Mouse (Mus musculus): ENCODE results near the gene Fam118a.
A peak's percentile ranks its signal among the peaks of the same experiment; 100 is the strongest.
"Not testable (repeated sequence)": the region's sequence is repeated elsewhere in the genome, so short reads cannot be mapped to it uniquely, and the experiment has no call there.

Gene Fam118a

DNA sequence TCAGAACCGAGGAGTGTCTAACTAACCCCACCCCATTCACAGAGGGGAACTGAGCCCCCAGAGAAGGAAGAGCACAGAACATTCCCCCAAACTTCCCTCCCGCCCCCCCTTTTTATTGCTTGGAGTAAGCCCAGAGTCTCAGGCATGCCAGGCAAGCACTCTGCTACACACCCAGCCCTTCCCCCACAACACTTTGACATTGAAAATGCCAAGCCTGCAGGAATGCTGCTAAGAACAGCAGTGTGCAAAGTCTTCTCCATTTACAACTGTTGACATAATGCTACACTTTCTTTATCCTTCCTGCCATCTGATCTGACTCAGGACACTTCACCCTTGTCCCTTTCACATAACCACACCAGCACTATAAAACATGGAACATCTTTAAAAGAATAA is 16.1 kb upstream of the Fam118a start:
- DNase-seq (ENCODE audit: low read depth), result no peak

DNA sequence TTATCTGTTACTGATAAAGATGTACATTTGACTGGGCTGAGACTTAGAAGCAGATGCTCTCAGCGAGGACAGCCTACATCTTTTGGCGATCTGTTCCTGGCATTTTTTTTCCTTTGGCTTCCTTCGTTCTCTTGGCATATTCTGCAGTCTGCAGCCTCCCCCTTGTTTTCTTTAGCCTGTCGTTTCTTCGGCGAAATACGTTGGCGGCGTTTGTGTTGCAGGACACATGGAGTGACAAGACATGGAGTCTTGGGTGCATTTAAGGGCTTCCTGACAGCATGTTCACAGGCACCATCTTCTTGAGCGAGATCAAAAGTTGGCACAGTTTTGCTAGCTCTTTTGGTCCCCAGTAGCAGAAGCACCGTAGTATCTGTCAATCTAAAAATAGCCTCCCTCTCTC is 13.0 kb upstream of the Fam118a start:
- no peak for DNase-seq (ENCODE audit: low read depth)

DNA sequence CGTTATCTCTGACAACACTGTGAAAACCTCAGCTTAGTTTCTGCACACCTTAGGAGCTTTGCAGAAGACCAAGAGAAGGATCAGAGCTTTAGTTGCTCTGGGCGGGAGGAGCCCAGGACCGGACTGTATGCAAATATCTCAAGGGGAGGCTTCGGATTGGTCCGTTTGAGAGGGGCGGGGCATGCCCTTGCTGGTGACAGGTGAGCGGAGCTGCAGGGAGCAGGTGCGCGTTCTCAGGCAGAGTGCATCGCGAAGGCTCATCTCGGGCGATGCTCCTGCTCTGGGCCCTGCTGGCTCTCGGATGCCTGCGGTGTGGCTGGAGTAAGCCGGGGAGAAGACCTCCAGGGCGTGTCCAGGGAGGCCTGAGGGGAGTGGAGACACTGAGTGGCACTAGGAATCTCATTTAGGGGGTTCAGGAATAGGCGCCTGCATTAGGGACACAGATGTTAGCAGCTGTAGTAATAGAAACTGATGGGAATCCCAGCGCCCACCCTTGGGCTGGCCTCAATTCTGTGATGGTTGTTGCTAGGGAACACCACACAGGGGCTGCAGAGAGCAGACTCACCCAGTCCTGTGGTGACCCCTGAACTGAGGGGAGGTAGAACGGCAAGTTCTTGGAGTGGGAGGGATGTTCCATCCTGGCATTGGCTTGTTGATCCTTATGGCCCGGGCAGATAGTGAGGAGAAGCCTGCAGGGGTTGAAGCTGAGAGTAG is 11.6 kb upstream of the Fam118a start, which contains the start of gene Upk3a:
Upk3a (plus strand) TSS at position 191 of the 714 bp plus-strand sequence.
- no peak for DNase-seq (ENCODE audit: low read depth)

DNA sequence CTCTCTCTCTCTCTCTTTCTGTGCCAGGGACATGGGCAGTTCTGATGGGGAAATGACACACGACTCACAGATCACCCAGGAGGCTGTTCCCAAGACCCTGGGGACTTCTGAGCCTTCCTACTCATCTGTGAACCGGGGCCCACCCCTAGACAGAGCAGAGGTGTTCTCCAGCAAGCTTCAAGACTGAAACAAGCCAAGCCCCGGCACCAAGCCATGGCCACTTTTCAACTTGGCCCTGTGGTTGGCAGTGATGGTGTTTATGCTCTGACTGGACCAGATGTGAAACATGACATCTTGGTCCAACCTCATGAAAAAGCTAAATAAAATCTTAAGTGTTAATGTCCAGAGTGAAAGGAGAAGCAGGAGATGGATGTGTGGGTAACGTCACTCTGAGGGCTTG is 6.5 kb upstream of the Fam118a start:
- no peak for DNase-seq (ENCODE audit: low read depth)

DNA sequence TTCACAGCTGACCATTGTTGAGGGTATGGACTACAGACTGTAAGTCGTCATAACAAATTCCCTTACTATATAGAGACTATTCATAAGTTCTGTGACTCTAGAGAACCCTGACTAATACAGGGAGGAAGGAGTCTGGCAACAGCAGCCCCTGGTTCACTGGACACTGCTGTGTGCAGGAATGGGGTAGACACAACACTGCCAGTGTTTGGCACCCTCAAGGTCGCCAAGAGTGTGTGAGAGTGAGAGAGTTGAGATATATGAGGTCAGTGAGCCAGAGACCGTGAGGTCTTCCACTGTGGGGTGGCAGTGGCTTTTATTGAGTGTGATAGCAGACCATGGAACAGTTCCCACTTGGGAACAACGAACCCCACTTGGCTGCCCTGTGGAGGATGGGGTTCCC is 2.6 kb upstream of the Fam118a start:
- no peak for DNase-seq (ENCODE audit: low read depth)

DNA sequence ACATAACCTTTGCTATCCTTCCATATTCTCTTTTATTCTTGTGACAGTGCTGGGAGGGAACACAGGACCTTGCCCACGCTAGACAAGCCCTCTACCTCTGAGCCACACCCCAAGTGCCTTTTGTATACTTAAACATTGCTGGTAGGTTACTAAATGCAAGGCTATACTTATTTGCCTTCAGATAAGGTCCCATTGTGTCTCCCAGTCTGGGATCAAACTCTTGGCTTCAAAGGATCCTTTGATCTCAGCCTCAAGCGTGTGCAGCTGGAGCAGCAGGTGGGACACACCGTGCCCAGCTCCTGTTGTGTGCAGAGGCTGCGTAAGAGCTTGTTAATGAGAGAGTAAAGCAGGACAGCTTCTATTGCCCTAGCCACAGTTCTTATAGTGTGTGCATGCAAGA is 1.0 kb upstream of the Fam118a start:
- DNase-seq (ENCODE audit: low read depth), result no peak

DNA sequence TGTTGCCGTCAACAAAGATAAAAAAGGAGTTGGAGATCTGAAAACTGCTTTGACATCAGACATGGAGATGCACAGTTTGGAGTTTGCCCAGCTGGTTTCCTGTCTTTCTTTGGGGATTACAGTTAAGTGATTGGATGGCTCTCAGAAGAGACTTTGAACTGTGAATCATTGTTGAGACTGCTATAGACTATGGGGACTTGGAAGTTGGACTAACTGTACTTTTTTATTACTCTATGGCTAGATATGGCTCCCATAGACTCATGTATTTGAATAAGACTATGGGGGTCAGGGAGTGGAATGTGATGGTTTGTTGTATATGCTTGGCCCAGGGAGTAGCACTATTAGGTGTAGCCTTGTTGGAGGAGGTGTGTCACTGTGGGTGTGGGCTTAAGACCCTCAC is 1.9 kb downstream of the Fam118a start:
- not testable (repeated sequence) for DNase-seq (ENCODE audit: low read depth)

DNA sequence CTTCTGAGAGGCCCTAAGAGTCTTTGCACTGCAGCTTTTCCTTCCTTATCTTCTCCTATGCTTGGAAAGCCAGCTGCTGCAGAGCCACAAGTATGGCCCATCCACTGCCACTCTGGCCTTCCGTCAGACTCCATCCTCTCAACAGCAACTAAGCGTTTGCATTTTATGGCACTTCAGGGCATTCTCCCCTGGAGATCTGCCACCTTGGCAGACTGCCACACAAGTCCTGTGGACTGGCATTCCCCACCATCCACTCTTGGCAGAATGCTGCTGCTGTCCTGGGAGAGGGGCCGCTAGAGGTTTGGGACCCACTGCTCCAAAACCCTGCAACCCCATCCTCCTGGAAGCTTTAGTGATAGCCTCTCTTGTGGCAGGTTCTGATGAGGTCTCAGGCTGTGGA is 3.1 kb downstream of the Fam118a start:
- peak; percentile 29 for DNase-seq (ENCODE audit: low read depth)

DNA sequence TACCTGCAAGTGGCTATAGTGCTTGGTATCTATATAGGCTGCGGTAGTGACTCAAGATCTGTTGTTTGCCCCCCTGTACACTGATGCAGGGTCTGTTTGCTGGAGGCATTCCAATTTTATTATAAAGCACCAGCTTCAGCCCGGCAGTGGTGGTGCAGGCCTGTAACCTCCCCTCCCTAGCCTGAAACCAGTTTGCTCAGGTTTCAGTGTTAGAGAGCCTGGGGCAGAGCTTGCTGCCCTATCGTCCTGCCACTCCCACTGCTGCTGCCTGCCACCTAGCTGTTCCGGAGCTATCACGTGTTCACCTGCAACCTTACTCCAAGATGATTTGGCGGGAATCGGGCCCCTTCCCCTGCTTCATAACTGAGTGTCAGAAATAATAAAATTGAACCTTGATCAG is 5.2 kb downstream of the Fam118a start:
- not testable (repeated sequence) for DNase-seq (ENCODE audit: low read depth)

DNA sequence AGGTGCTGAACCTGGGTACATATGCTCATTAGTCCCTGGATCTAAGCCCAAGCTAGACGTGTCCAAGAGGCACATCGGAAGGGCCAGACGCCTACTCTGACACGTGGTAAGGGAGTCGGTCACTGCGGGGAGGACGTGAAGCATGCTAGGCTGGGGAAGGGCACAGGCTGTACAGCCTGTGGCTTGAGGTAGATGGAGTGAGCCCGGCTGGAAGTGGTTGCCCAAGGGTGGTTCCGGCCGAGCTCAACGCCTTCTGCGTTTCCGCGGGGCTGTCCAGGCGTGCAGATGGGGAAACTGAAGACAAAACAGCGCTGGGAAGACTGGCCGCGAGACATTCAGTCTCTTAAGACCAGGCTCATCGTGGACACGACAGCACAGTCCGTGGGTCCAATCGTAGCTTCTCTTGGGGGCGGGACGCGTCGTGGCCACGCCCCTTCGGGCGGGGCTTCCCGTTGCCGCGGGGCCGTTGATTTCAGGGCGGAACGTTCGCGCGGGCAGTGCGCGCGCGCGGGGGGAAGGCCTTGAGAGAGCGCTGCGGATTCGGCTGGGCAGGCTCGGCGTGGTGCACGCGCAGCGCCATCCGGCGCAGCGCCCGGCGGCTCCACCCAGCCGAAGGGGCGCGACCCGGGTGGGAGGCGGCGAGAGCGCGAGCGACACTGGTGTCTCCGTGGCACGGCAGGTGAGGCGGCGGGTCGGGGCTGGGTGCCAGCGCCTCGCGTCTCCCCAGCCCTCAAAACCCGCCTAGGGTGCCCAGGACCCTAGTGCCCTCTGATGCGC is 8.0 kb downstream of the Fam118a start:
- peak; percentile 99 for DNase-seq (ENCODE audit: low read depth)

DNA sequence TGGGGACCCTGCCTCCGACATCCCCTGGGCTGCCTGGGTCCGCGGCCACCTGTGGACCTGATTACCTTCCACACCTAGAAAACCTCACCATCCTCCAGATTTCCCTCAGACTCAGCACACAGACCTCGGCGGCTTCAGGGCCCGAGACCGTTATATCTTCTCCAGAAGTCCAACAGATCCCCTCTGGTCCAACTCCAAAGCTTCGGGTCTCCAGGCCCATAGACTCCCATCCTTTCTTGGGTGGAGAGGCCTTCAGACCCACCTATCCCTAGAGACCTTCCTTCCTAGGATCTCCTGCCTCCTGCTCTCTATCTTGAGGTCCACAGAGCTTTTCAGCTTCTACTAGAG is 8.6 kb downstream of the Fam118a start:
- peak; percentile 26 for DNase-seq (ENCODE audit: low read depth)

DNA sequence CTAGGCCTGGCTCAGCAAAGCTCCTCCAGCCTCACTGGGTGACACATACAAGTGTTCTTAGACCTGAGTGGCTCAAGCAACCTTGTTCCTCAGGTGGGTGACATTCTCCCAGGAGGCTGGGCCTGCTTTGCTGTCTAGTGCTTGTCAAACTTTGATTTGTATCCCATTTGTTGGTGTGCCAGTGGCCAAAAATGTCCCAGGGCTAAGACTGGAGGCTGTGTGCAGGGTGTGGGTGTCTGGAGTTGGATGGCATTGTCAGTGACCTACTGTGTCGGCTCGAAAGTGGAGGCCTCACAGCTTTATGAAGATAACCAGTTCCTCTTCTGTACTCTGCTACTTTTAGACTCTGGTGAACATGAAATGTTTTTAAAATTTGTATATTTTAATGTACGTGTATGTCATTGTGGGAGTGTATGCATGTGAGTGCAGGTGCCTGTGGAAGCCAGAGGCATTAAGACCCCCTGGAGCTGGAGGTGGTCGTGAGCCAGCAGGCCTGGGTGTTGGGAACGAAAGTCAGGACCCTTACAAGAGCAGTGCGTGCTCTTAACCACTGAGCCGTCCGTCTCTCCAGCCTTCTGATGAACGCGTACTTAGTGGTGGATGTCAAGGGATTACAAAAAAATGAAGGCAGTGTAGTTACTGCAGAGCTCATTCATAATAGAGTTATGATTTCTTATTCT is 12.9 kb downstream of the Fam118a start:
- DNase-seq (ENCODE audit: low read depth), result no peak

DNA sequence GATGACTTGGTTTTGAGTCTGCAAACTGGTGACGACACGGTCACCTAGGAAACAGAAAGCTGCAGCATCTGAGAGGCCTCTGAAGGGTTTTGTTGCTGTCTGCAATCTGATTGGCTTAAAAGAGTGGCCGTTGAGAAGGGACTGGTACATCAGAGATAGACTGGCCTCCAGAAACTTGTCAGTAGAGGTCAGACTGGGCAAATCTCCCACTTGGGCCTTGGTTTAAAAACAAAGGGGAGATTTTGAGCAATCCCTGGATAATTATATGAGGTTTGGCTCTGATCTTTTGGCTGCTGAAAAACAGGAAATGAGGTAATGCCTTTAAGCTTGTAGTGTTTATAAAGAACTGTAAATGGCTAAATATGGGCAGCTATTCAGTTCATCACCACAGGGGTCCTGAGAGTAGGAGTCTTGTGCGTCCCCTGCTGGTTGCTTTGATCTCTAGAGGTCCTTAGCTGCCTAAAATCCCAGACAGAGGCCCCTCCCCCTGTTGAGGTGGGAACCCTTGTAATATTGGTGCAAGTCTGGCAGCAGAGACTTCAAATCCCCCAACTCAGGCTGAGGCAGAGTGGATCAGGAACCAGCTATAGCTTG is 13.7 kb downstream of the Fam118a start:
- peak; percentile 91 for DNase-seq (ENCODE audit: low read depth)

DNA sequence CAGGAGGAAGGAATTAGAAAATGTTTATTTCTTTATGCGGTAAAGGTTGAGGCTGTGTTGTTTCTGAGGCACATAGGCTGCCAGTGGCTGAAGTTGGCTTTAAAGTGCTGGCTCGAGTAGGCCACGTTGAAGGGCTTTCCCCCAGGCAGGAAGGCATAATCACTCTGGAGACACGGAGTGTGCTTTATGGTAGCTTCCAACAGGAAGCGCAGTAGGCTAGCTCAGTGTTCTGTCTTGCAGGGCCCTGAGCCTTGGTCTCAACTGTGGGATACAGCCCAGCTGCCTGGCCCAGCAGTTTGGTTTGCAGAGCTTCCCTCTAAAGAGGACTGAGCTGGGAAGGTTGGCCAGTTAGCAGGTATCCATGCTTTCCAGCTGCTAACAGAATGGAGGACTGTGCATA is 14.4 kb downstream of the Fam118a start:
- no peak for DNase-seq (ENCODE audit: low read depth)

DNA sequence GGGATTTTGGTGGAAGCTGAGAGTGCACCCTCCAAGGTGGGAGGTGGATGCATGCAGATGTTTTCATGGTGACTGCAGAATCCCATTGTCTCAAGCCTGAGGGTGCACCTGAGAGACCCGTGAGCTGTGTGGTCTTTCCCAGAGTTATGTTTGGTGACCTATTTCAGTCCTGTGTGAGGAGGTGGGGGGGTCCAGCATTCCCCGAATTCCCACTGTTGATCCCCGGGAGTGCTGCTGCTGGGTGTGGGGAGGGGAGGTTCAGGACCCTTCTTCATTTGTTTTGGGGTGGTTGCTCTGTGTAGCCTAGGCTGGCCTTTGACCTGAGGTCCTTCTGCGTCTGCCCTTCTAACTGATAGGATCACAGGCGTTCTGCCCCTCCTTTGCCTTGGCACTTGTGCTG is 15.0 kb downstream of the Fam118a start:
- DNase-seq (ENCODE audit: low read depth), result no peak

DNA sequence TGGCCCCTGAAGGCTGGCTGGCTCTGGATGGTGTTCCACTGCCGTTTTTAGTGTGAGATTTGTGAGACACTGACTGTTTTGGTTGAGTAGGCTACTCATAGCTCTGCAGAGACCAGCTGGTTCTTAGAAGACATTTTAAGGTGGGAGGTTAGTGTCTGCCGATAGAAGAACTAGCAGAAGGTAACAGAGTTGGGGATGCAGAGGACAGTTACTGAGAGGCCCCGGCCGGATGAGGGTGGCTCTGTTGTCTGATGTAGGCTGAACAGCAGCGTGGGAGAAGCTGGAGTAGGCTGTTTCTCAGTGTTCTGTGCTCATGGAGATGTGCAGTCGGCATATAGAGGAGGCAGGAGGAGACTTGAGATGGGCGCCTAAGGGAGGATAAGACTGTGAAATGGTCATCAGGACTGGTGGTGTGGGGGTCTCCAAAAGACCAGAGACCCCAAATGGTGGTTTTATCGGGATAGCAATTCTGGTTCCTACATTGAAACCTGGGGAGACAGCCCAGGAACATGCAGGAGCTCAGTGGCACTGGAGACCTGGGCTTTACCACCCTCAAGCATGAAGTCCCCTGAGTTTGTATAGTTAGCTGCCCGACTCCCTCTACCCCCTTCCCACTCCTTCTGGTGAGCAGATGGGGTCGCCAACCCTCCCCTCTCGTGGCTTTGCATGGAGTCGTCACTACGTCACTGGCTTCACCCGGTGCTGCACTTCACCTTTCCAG is 17.6 kb downstream of the Fam118a start:
- no peak for DNase-seq (ENCODE audit: low read depth)

DNA sequence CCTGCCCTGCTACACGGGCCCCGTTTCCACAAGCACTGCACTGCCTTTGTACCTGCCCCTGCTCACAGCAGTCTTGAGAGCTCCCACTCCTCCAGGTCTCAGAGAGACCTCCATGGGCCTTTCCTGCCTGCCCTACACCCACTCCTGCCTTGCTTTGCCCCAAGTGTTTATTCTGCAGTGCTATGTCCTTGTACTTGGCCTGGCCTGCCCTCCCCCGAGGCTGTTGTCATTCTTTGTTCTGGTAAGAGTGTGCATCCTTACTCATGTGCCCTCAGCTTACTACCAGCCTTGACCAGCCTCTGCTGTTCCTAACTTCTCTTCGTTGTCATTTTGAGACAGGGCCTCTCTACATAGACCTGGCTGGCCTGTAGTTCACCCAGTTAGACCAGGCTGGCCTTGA is 19.1 kb downstream of the Fam118a start:
- no peak for DNase-seq (ENCODE audit: low read depth)

DNA sequence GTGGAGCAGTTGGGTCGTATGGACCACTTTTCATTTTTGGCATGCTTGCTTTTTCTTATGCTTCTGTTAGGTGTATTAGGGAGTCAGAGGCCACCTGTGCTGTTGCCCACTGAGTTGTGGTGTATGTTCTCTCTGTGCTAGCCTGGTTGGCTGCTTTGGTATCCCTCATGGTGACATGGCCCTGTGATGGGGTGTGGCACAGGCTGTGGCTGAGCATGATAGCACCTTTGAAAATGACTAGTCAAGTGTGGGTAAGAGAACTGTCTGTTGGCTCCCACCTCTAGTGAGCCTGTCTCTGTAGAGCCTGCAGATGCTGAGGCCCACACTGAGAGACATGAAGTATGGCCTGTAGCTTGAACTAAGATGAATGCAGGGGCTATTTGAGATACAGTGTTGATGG is 21.0 kb downstream of the Fam118a start:
- no peak for DNase-seq (ENCODE audit: low read depth)

DNA sequence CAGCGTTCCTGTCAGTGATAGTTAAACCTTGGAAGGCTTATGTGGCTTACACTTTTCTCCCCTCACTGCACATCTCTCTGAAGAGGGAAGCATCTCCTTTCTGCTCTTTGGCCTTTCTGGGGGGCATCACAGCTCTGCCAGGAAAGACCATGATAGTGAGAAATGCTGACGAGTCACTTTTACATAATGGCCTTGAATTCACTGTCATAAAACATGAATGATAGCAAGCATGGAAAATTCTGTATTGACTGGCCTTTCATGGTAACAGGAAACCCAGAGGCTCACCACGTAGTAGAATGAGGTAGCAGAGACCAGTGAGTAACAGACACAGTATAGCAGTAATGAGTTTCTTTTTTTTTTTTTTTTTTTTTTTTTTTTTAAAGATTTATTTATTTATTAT is 25.4 kb downstream of the Fam118a start:
- no peak for DNase-seq (ENCODE audit: low read depth)

DNA sequence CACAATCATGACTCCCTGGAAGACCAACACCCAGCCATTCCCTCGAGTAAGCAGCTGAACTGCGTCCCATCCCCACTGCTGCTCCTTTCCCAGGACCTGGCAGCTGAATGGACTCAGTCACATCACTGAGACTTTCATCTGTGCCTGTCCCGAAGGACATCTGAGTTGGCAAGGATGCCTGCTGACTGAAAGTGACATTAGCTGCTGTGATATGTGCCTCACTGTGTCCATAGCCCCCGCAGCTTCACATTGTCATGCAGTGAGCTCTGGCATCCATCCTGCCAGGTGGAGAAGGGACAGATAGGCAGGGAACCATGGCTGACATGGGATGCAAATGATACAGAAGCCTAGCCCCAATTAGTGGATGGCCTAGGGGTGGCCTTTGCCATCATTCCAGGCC is 26.4 kb downstream of the Fam118a start:
- no peak for DNase-seq (ENCODE audit: low read depth)

DNA sequence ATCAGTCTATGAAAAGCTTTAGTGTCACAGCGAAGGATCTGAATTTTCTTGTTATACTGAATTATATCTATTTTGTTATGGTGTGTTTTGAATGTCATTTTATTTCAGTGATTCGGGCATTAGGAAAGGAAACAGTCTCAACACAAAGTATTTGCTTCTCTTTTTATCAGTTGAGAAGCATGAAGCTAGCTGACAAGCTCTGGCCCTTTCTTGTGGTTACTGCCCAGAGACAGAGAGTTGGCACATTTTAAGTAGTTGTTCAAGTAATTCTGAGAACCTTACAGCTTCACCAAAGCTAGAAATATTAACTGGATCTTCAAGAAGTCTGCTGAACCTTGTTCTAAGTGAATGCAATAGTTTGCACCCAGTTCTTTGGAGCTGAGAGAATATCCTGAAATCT is 34.7 kb downstream of the Fam118a start:
- no peak for DNase-seq (ENCODE audit: low read depth)

DNA sequence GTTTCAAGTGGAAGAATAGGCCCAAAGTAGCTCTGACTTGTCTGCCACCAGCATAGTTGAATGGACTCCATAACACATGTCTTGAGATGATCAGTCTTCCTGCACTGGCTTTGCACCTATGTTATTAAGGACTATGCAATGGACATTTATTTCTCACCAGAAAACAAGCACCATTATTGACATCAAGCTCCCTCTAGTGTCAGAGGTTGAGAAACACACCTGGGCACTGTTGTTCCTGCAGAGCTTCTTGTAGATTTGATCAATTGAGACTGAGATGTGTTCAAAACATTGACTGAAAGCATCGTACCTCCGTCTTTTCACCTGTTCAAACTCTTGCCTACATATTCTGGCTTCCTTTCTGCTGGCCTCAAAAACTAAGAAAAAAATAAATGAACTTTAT is 41.8 kb downstream of the Fam118a start:
- peak; percentile 77 for DNase-seq (ENCODE audit: low read depth)

All from NIH3T3 (cell line).